Mouse (Mus musculus): Measurements from ENCODE around the gene Psmc1. TPM values are rescaled to one million over a fixed set of nuclear protein-coding genes. Genes with fewer than 3 reads are reported as not detected.

The Psmc1 gene
- total and polyA plus RNA-seq, 2 experiments from 2014 or later, result 176 to 298 TPM

DNA sequence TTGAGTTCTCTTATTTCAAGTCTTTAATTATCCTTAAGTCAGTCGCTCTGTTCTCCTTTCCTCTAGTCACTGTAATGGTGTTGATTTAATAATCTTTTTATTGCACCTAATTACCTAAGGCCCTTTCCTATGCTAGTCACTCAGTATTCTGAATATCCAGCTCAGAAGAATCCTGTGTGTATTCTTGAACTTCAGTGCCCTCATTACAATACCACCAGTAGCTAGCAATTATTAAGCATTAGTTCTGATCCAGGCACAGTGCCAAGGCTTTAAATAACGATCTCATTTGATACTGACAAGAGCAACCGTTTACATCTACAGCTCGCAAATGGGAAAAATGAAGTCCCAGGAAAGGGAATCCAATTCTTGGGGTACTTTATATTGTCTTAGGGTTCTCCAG lies 34.2 kb upstream of the Psmc1 start:
- H3K36me3 ChIP-seq (ENCODE audit: insufficient read depth), result no peaks in the 10 kb centered on the region
- no peak overlapping the region for H3K4me3 ChIP-seq (ENCODE audit: low read depth, low read length)
- no peaks in the 10 kb centered on the region for H3K4me1 ChIP-seq (ENCODE audit: insufficient read depth)
- H3K27ac ChIP-seq (ENCODE audit: low read depth, low read length), result no peak overlapping the region
- DNase-seq (peak; percentile 64), ATAC-seq (peak; percentile 74; the same call in 1 of the 2 replicates)
- H3K9ac ChIP-seq, result no peak overlapping the region
- no peaks in the 10 kb centered on the region for H3K27me3 ChIP-seq (ENCODE audit: insufficient read depth, low read length)
- no peak overlapping the region for H3K4me2 ChIP-seq (ENCODE audit: low read depth)
- 19% methylated on average over 4 of the region's 4 CpGs for WGBS
- TF ChIP-seq CTCF (IDR thresholded peaks at IDR 0.05; ENCODE audit: low read depth), result no peak
- no peaks in the 10 kb centered on the region for H3K9me3 ChIP-seq (ENCODE audit: low read length)

DNA sequence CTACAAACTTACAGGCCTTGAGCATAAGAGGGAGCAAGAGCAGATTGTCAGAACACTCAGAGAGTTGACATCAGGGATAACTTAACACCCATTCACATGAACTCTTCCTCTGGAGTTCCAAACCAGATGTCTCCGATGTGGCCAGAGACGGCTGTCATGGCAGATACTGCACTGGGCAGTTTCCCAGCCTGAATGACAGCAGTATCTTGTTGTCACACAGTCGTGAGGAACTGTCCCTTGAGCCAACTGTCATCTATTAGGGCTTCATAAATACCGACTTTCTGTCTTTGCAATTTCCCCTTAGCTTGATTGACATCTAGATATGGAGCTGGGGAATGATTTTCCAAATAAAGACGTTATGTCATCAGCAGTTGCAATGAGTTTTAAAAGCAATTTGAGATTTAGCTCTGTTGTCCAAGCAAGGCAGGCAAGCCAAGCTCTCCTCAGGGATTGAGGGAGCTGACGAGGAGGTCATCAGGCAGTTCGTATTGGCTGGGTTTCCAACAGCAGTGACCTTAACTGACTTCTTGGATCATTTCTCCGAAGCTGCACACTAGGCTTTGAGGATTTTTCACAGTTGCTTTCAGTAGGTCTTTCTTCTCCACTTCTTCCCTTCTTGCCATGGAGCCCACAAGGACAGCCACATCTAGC lies 30.2 kb upstream of the Psmc1 start:
- DNase-seq (no peak), ATAC-seq (no peak)
- no peaks in the 10 kb centered on the region for H3K9me3 ChIP-seq (ENCODE audit: low read length)
- no peak overlapping the region for H3K4me3 ChIP-seq (ENCODE audit: low read depth, low read length)
- no peak for TF ChIP-seq CTCF (IDR thresholded peaks at IDR 0.05; ENCODE audit: low read depth)
- H3K4me2 ChIP-seq (ENCODE audit: low read depth), result no peak overlapping the region
- no peaks in the 10 kb centered on the region for H3K27me3 ChIP-seq (ENCODE audit: insufficient read depth, low read length)
- no peak overlapping the region for H3K27ac ChIP-seq (ENCODE audit: low read depth, low read length)
- H3K9ac ChIP-seq, result no peak overlapping the region
- no peaks in the 10 kb centered on the region for H3K4me1 ChIP-seq (ENCODE audit: insufficient read depth)
- WGBS, result 84% methylated on average over 8 of the region's 8 CpGs
- no peaks in the 10 kb centered on the region for H3K36me3 ChIP-seq (ENCODE audit: insufficient read depth)

DNA sequence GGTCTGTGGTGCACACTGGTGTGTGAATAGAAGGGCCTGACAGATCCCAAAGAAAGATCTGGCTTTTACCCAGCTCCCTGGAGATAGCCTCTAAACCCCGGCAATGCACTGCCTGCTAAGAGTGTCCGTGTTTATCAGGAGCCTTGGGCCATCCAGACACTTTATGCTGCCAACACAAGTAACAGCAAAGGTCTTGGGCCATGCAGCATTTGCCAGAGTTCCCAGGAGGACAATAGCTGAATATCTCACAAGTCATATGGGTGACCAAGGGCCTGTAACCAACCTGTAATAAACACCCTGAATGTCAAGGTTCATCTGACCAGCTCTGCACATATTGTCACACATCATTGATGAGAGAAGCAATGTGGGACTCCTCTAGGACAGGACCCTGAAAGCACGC lies 21.9 kb upstream of the Psmc1 start:
- H3K36me3 ChIP-seq (ENCODE audit: insufficient read depth), result no peaks in the 10 kb centered on the region
- no peak overlapping the region for H3K27ac ChIP-seq (ENCODE audit: low read depth, low read length)
- no peak for ATAC-seq
- no peak overlapping the region for H3K4me3 ChIP-seq (ENCODE audit: low read depth, low read length)
- H3K9me3 ChIP-seq (ENCODE audit: low read length), result no peaks in the 10 kb centered on the region
- no peak overlapping the region for H3K4me2 ChIP-seq (ENCODE audit: low read depth)
- no peak for TF ChIP-seq CTCF (IDR thresholded peaks at IDR 0.05; ENCODE audit: low read depth)
- no peaks in the 10 kb centered on the region for H3K27me3 ChIP-seq (ENCODE audit: insufficient read depth, low read length)
- no peak for DNase-seq
- no peaks in the 10 kb centered on the region for H3K4me1 ChIP-seq (ENCODE audit: insufficient read depth)
- no peak overlapping the region for H3K9ac ChIP-seq
- 82% methylated on average over 3 of the region's 3 CpGs for WGBS

DNA sequence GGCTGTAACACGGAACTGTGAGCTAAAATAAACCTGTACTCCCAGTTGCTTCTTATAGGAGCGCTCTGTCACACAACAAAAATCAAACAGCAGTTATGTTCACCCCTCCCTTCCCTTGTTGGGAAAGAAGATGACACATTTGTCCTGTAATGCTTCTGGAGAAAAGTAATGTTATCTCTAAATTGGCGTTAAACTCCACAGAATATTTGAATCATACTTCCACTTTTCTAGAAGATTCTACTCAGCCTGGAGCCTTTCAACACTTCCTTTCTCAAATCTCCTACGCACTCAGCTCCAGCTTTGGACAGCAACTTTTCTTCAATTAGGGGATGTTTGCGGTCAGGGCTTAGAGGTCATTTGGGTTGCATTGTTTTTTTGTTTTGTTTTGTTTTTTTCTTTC lies 20.7 kb upstream of the Psmc1 start:
- H3K9me3 ChIP-seq (ENCODE audit: low read length), result no peaks in the 10 kb centered on the region
- H3K4me3 ChIP-seq (ENCODE audit: low read depth, low read length), result no peak overlapping the region
- DNase-seq, result no peak
- no peak overlapping the region for H3K4me2 ChIP-seq (ENCODE audit: low read depth)
- H3K27ac ChIP-seq (ENCODE audit: low read depth, low read length), result no peak overlapping the region
- TF ChIP-seq CTCF (IDR thresholded peaks at IDR 0.05; ENCODE audit: low read depth), result no peak
- WGBS, result 86% methylated on average over 5 of the region's 5 CpGs
- no peaks in the 10 kb centered on the region for H3K36me3 ChIP-seq (ENCODE audit: insufficient read depth)
- no peaks in the 10 kb centered on the region for H3K4me1 ChIP-seq (ENCODE audit: insufficient read depth)
- ATAC-seq, result no peak
- H3K9ac ChIP-seq, result no peak overlapping the region
- H3K27me3 ChIP-seq (ENCODE audit: insufficient read depth, low read length), result no peaks in the 10 kb centered on the region

- no peak overlapping the region for H3K4me3 ChIP-seq (ENCODE audit: low read depth, low read length)
- TF ChIP-seq CTCF (IDR thresholded peaks at IDR 0.05; ENCODE audit: low read depth), result no peak
- 88% methylated on average over 4 of the region's 4 CpGs for WGBS
- H3K27ac ChIP-seq (ENCODE audit: low read depth, low read length), result no peak overlapping the region
- H3K9me3 ChIP-seq (ENCODE audit: low read length), result no peaks in the 10 kb centered on the region
- no peak overlapping the region for H3K4me2 ChIP-seq (ENCODE audit: low read depth)
- H3K9ac ChIP-seq, result no peak overlapping the region
- no peak for ATAC-seq
- no peaks in the 10 kb centered on the region for H3K27me3 ChIP-seq (ENCODE audit: insufficient read depth, low read length)
- no peaks in the 10 kb centered on the region for H3K36me3 ChIP-seq (ENCODE audit: insufficient read depth)
- no peaks in the 10 kb centered on the region for H3K4me1 ChIP-seq (ENCODE audit: insufficient read depth)
- no peak for DNase-seq
These were observed 19.2 kb upstream of the Psmc1 start for GRCm38 (mm10) chr12:100090750-100091149.

- ATAC-seq, result no peak
These were observed 16.9 kb upstream of the Psmc1 start for GRCm38 (mm10) chr12:100093046-100093445.

DNA sequence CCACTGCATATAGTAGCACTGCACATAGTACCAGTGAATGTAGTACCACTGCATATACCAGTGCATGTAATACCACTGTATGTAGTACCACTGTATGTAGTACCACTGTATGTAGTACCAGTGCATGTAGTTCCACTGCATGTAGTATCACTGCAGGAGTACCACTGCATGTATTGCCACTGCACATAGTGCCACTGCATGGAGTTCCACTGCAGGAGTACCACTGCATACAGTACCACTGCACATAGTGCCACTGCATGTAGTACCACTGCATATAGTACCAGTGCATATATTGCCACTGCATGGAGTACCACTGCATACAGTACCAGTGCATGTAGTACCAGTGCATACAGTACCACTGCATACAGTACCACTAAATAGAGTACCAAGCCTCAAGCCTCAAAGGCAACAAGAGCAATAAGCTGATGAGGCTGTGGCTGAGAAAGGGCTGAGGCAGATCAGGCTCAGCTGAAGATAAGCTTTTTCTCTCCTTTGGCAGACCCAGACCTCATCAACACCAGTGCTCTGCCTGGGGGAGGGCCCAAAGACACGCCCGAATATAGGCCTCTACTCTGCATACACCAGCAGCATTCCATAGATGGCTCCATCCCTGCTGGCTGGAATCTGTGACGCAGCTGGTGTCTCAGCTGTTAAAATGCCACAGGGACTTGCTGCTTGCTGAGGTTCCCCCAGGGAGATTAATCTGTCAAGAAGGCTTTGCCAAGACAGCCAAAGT lies 9.8 kb upstream of the Psmc1 start:
- ATAC-seq (peak; percentile 80), DNase-seq (peak; percentile 57)
- no peak overlapping the region for H3K9ac ChIP-seq
- no peaks in the 10 kb centered on the region for H3K9me3 ChIP-seq (ENCODE audit: low read length)
- no peaks in the 10 kb centered on the region for H3K27me3 ChIP-seq (ENCODE audit: insufficient read depth, low read length)
- no peak overlapping the region for H3K27ac ChIP-seq (ENCODE audit: low read depth, low read length)
- 53% methylated on average over 3 of the region's 3 CpGs for WGBS
- H3K36me3 ChIP-seq (ENCODE audit: insufficient read depth), result no peaks in the 10 kb centered on the region
- no peak for TF ChIP-seq CTCF (IDR thresholded peaks at IDR 0.05; ENCODE audit: low read depth)
- H3K4me1 ChIP-seq (ENCODE audit: insufficient read depth), result no peaks in the 10 kb centered on the region
- no peak overlapping the region for H3K4me2 ChIP-seq (ENCODE audit: low read depth)
- H3K4me3 ChIP-seq (ENCODE audit: low read depth, low read length), result no peak overlapping the region

More at GRCm38 (mm10) chr12:100093046-100093445, 16.9 kb upstream of the Psmc1 start:
- Histone ChIP-seq H3K36me3 (ENCODE audit: insufficient read depth) (no peaks in the 10 kb centered on the region), H3K4me1 (ENCODE audit: insufficient read depth) (no peaks in the 10 kb centered on the region), H3K4me2 (ENCODE audit: low read depth) (no peak overlapping the region), H3K27ac (ENCODE audit: low read depth, low read length) (no peak overlapping the region), H3K9me3 (ENCODE audit: low read length) (no peaks in the 10 kb centered on the region), H3K4me3 (ENCODE audit: low read depth, low read length) (no peak overlapping the region), H3K9ac (no peak overlapping the region), H3K27me3 (ENCODE audit: insufficient read depth, low read length) (no peaks in the 10 kb centered on the region)
- TF ChIP-seq CTCF (IDR thresholded peaks at IDR 0.05; ENCODE audit: low read depth), result no peak
- WGBS, result 87% methylated on average over 11 of the region's 11 CpGs
- no peak for DNase-seq
